Mouse (Mus musculus) liver, postnatal 0 days (tissue): Measurements from ENCODE around the gene Olfr458. TPM values are rescaled to one million over a fixed set of nuclear protein-coding genes. Genes with fewer than 3 reads are reported as not detected.
"Not testable (repeated sequence)": the region's sequence is repeated elsewhere in the genome, so short reads cannot be mapped to it uniquely, and the experiment has no call there.

Experiments used
- ATAC-seq: fragments of 200-750 bp; cut with Nextera tagmentation; 2 replicates; pipeline ENCODE4 v1.8.0; 2017; ENCODE audit warnings: mild to moderate bottlenecking, moderate library complexity
- DNase-seq: peaks from one replicate; pipeline ENCODE4 v3.0.0-alpha.2; 2016
- H3K27ac ChIP-seq: fragments of 300-500 bp; sonication (generic); 2 replicates; pipeline ENCODE4 v1.5.1; 2014; ENCODE audit warnings: antibody characterized with exemption, moderate library complexity, mild to moderate bottlenecking, low read depth
- H3K27me3 ChIP-seq: fragments of 300-500 bp; sonication (generic); 2 replicates; pipeline ENCODE4 v1.6.1; 2014; ENCODE audit warnings: low read length, control low read depth, mixed read lengths; ENCODE audit not compliant: insufficient read depth
- H3K36me3 ChIP-seq: fragments of 300-500 bp; sonication (generic); replicated peaks from 2 replicates; pipeline ENCODE4 v1.6.1; 2014; ENCODE audit warnings: mild to moderate bottlenecking, control low read depth, low read length, moderate library complexity, mixed read lengths; ENCODE audit not compliant: insufficient read depth
- H3K4me1 ChIP-seq: fragments of 300-500 bp; sonication (generic); 2 replicates; pipeline ENCODE4 v1.6.1; 2014; ENCODE audit warnings: antibody characterized with exemption, mild to moderate bottlenecking, control low read depth; ENCODE audit not compliant: insufficient read depth
- H3K4me2 ChIP-seq: fragments of 300-500 bp; sonication (generic); 2 replicates; pipeline ENCODE4 v1.6.1; 2014; ENCODE audit warnings: low read depth, mild to moderate bottlenecking, low read length, moderate library complexity, mixed read lengths
- H3K4me3 ChIP-seq: fragments of 300-500 bp; sonication (generic); 2 replicates; pipeline ENCODE4 v1.5.1; 2014; ENCODE audit warnings: low read depth, low read length
- H3K9ac ChIP-seq: fragments of 300-500 bp; sonication (generic); replicated peaks from 2 replicates; pipeline ENCODE4 v1.6.1; 2014; ENCODE audit warnings: mild to moderate bottlenecking, moderate library complexity
- H3K9me3 ChIP-seq: fragments of 300-500 bp; sonication (generic); 2 replicates; pipeline ENCODE4 v1.6.1; 2016; ENCODE audit warnings: mild to moderate bottlenecking, control low read depth, low read length, mixed read lengths
- CTCF ChIP-seq: sonication (generic); IDR thresholded peaks from 2 replicates; pipeline ENCODE4 v1.5.1; 2016; ENCODE audit warnings: antibody characterized with exemption, low read depth
- EP300 ChIP-seq: IDR thresholded peaks from 2 replicates; pipeline ENCODE4 v1.6.1; 2016; ENCODE audit warnings: antibody characterized with exemption, low read depth, mild to moderate bottlenecking
- WGBS: fragments of 180-500 bp; shearing (Covaris S2); extraction: QIAGEN DNeasy Blood & Tissue Kit; methylation state at CpG from one replicate; pipeline ENCODE4 v1.1.7; 2014; ENCODE audit not compliant: insufficient replicate concordance; 5-methylcytosine and 5-hydroxymethylcytosine counted together
- polyA plus RNA-seq: library from polyadenylated mRNA; unstranded; fragments of >200 nt; fragmentation: Nextera tagmentation; extraction: Ambion mirVana; gene quantifications from 2 replicates; pipeline ENCODE4 v1.2.1, GENCODE M21; 2015

The Olfr458 gene
- polyA plus RNA-seq, 1 experiment from 2014 or later, result not detected

DNA sequence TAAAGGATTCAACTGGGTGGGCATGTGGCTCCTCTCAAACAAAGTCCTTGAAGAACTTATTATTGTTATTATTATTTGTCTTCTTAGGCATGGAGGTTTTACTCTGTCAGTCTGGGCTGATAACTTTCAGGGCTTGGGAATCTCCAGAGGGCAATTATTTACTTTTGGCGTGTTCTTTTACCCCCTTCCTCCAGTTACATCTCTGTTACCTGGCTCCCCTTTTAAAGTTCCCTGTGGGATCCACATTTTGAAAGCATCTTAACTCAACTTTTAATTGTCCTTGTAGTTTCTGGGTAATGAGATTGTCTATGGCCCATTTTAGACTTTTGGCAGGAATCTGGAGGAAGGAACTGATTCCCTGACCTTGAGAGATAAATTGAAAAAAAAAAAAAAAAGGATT is 11.2 kb upstream of the Olfr458 start, which contains the start of gene Olfr457:
Olfr457 (minus strand) TSS at position 101 of the 400 bp plus-strand sequence.
- 42% methylated on average over 1 of the region's 1 CpGs for WGBS
- TF ChIP-seq CTCF (no peak), EP300 (no peak)
- H3K4me1 ChIP-seq, result no peaks in the 10 kb centered on the region
- no peaks in the 10 kb centered on the region for H3K27me3 ChIP-seq
- H3K9me3 ChIP-seq, result no peaks in the 10 kb centered on the region
- ATAC-seq (no peak), DNase-seq (no peak)
- no peaks in the 10 kb centered on the region for H3K36me3 ChIP-seq
- H3K4me3 ChIP-seq, result no peak within 1 kb of the TSS
- H3K9ac ChIP-seq, result no peak within 1 kb of the TSS
- H3K4me2 ChIP-seq, result no peak within 1 kb of the TSS
- H3K27ac ChIP-seq, result no peak within 1 kb of the TSS

DNA sequence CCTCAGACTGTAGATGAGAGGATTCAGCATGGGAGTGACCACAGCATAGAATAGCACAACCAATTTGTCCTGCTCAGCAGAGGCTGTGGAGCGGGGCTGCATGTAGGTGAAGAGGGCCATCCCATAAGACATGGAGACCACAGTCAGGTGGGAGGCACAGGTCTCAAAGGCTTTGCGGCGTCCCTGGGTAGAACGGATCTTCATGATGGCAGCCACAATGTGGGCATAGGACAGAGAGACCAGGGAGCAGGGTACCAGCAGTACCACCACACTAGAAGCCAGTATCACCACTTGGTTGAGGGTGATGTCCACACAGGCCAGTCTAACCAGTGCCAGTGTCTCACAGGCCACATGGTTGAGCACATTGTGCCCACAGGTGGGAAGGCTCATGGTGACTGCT is 6.3 kb upstream of the Olfr458 start:
- not testable (repeated sequence) for ATAC-seq, H3K4me3 ChIP-seq, DNase-seq, H3K27ac ChIP-seq, H3K36me3 ChIP-seq, H3K9ac ChIP-seq, H3K4me2 ChIP-seq, H3K4me1 ChIP-seq, H3K9me3 ChIP-seq, H3K27me3 ChIP-seq
- 84% methylated on average over 4 of the region's 4 CpGs for WGBS

DNA sequence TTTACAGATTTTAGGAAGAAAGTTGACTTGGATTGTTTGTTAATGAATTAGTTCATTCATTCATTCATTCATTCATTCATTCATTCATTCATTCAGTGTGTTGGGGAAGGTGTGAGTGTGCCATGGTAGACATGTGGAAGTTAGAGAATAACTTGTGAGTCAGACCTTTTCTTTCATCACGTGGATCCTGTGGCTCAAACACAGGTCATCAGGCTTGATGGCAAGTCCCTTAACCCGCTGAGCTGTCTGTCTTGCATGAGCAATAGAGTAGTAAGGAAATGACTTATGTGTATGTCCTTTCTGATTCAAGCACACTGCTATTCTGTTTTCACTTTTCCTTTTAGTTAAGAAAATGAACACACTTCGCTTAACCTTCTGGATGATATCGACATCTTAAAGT is 5.5 kb upstream of the Olfr458 start:
- TF ChIP-seq EP300 (no peak), CTCF (no peak)
- WGBS, result 75% methylated on average over 4 of the region's 4 CpGs

DNA sequence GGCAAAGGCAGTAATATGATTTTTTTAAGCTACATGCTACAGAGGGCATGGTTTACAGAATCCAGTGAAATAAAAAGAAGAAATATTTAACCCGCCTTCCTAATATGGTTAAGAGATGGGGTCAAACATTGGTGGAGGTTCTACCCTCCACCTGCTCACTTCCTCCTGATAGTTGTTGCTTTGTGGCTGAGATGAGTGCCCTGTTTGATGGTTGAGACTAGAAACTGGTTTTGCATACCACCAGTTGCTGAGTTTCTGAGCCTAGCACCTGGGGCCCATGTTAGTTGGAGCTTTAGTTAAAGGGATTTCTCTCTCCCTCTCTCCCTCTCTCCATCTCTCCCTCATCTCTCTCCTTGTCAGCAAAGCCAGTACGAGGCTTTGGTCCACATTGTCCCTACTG is 17.6 kb downstream of the Olfr458 start:
- no peak for TF ChIP-seq CTCF
- TF ChIP-seq EP300, result no peak
- Histone ChIP-seq H3K27me3 (no peaks in the 10 kb centered on the region), H3K4me3 (no peak overlapping the region), H3K27ac (no peak overlapping the region), H3K36me3 (no peaks in the 10 kb centered on the region), H3K4me2 (no peak overlapping the region), H3K9ac (no peak overlapping the region), H3K4me1 (no peaks in the 10 kb centered on the region), H3K9me3 (no peaks in the 10 kb centered on the region)
- 62% methylated on average over 2 of the region's 2 CpGs for WGBS
- ATAC-seq (no peak), DNase-seq (no peak)

More for the DNA sequence above, 5.5 kb upstream of the Olfr458 start:
- no peaks in the 10 kb centered on the region for H3K4me1 ChIP-seq
- no peaks in the 10 kb centered on the region for H3K27me3 ChIP-seq
- DNase-seq (no peak), ATAC-seq (no peak)
- no peaks in the 10 kb centered on the region for H3K36me3 ChIP-seq
- no peak overlapping the region for H3K9ac ChIP-seq
- H3K27ac ChIP-seq, result no peak overlapping the region
- H3K4me3 ChIP-seq, result no peak overlapping the region
- no peaks in the 10 kb centered on the region for H3K9me3 ChIP-seq
- no peak overlapping the region for H3K4me2 ChIP-seq

DNA sequence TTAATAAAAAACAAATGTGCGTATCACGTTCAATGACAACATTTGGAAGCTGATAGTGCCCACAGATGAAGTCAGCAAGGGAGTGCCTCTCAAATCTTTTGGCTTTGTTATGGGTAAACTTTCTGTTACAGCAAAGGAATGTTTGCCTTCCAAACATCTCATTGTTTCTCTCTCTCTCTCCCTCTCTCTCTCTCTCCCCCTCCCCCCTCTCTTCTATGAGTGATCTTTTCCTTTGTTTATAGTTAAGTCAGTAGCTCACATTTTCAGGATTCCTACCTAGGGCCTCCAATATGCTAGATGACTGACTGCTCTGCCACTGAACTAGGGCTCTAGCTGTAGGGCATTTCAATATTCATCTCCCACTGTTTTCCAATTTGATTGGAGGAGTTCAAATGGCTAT is 20.5 kb downstream of the Olfr458 start:
- no peak for TF ChIP-seq CTCF
- TF ChIP-seq EP300, result no peak
- DNase-seq, result no peak
- 56% methylated on average over 2 of the region's 2 CpGs for WGBS
- Histone ChIP-seq H3K27me3 (no peaks in the 10 kb centered on the region), H3K9ac (no peak overlapping the region), H3K9me3 (no peaks in the 10 kb centered on the region), H3K4me2 (no peak overlapping the region), H3K4me3 (no peak overlapping the region), H3K36me3 (no peaks in the 10 kb centered on the region), H3K27ac (no peak overlapping the region), H3K4me1 (no peaks in the 10 kb centered on the region)
- no peak for ATAC-seq

DNA sequence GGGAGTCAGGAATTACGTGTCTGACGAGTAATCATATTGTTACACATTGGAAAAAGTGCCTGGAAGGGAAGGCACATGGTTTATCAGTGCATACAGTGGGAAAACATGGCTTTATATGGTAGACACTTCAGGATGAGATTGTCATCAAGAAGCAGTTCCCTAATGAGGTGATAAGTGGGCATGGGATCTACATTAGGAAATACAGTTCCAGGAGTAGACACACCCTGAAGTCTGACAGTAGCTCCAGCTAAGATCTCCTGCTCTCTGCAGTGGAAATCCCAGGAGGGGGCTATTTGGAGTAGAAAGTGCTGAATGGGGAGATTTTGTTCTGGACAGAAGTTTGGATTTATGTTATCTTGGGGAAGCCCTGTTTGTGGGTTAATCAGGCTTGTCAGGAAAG is 23.6 kb downstream of the Olfr458 start:
- Histone ChIP-seq H3K27ac (no peak overlapping the region), H3K4me3 (no peak overlapping the region), H3K9ac (no peak overlapping the region), H3K4me2 (no peak overlapping the region), H3K36me3 (no peaks in the 10 kb centered on the region), H3K9me3 (no peaks in the 10 kb centered on the region), H3K4me1 (no peaks in the 10 kb centered on the region), H3K27me3 (no peaks in the 10 kb centered on the region)
- DNase-seq, result no peak
- TF ChIP-seq EP300, result no peak
- no peak for TF ChIP-seq CTCF
- ATAC-seq, result no peak
- 44% methylated on average over 2 of the region's 2 CpGs for WGBS

DNA sequence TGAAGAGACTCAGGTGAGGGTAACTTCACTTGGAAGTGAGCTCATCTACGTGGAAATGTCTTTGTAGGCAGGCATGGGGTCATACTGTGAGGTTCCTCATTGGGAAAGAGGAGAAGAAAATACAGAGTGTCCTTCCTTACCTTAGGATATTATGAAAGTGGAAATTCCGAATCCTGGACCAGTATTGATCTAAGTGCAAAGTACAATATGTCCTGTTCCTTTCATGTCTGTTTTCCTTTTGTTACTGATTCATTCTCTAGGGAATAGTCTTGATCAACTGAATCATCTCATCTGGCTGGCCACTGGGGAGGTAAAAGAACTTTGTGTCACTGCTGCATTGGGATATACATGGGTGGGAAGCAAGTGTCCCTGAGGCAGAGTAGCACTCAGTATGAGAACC is 29.5 kb downstream of the Olfr458 start:
- TF ChIP-seq CTCF (no peak), EP300 (peak; percentile 83)
- ATAC-seq (peak; percentile 64), DNase-seq (no peak)
- peaks cover 9% of the 10 kb centered on the region; the same call in 1 of the 2 replicates for H3K4me1 ChIP-seq
- no peak overlapping the region for H3K4me3 ChIP-seq
- H3K9ac ChIP-seq, result no peak overlapping the region
- no peaks in the 10 kb centered on the region for H3K9me3 ChIP-seq
- no peak overlapping the region for H3K27ac ChIP-seq
- H3K36me3 ChIP-seq, result no peaks in the 10 kb centered on the region
- no peaks in the 10 kb centered on the region for H3K27me3 ChIP-seq
- WGBS, result 44% methylated on average over 2 of the region's 2 CpGs
- H3K4me2 ChIP-seq, result no peak overlapping the region
